Mouse (Mus musculus) kidney, postnatal 10 days (tissue): ENCODE measurements at regions not wholly inside any gene's neighbourhood (a gene's known extent, or its start where the extent isn't known, plus 50 kb on each side); places are given as distances from the start of the nearest gene placed in this dataset.

Experiments
- DNase-seq: peaks from one replicate; pipeline ENCODE4 v3.0.0; 2021; ENCODE audit warnings: mixed read lengths

- DNase-seq, result no peak
Measured at GRCm38 (mm10) chr4:70952671-70953070, 417.9 kb upstream of the Megf9 start.

- DNase-seq, result no peak
Measured at GRCm38 (mm10) chr4:70940146-70940545, 405.4 kb upstream of the Megf9 start.

DNA sequence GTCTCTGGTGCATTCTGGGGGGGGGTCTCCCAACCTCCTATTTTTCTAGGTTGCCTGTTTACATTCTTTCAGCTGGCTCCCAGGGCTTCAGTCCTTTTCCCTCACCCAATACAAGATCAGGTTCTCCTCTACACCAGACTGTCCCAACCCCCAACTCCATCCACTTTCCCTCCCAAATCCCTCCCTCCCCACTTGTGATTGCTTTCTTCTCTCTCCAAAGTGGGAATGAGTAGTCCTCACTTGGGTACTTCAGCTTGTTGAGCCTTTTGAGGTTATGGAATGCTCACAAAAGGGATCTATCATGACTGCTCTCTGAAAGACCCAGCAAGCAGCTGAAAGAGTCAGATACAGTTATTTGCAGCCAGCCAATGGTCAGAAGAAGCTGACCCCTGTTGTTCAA lies 399.3 kb upstream of the Megf9 start:
- DNase-seq, result no peak

DNA sequence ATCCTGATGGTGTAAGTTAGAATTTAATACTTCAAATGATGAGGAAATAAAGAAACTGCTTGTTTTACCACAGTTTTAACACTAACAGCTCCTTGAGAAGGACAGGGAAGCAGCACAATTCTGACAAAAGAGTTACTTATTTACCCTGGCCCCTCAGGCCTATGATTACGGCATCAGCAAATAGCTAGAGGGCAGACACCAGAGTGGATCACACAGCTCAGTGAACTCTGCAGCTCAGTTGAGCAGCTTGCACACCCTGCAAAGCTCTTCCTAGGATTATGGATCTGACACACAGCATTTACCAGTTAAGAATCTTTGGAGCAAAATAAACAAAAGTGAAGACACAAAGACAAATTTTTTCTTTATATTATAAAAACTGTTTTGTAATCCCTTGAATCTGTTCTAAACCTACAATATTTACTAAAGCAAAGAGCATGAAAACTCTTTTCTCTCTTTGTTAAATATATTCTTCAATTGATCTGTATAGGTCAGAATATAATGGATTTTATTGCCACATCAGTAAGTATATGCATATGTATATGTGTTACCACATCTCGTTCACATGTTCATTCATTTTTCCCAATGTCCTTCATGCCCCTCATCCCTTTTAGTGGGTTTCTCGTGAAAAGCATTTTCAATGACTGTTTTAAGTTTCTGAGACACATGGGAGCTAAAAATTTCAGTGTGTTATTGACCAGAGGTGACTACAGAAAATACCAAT lies 387.3 kb upstream of the Megf9 start:
- peak; percentile 9 for DNase-seq

DNA sequence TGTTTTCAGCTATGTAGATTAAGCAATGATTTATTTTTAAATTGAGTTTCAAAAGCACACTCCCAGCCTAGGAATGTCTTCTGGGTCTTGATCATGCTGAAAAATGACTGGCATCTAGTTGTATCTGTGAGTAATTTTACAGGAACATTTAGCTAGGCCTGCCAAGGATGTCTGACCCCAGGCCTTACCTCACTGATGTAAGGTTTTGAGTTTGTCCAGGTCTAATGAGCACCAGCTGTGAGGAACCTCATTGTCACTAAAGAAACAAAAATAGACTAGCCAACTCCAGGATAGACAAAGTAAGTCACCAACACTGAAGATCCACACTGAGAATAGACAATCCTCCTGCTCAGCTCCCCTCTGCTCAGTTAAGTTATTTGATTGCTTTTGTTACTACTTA lies 379.8 kb upstream of the Megf9 start:
- DNase-seq, result no peak

DNA sequence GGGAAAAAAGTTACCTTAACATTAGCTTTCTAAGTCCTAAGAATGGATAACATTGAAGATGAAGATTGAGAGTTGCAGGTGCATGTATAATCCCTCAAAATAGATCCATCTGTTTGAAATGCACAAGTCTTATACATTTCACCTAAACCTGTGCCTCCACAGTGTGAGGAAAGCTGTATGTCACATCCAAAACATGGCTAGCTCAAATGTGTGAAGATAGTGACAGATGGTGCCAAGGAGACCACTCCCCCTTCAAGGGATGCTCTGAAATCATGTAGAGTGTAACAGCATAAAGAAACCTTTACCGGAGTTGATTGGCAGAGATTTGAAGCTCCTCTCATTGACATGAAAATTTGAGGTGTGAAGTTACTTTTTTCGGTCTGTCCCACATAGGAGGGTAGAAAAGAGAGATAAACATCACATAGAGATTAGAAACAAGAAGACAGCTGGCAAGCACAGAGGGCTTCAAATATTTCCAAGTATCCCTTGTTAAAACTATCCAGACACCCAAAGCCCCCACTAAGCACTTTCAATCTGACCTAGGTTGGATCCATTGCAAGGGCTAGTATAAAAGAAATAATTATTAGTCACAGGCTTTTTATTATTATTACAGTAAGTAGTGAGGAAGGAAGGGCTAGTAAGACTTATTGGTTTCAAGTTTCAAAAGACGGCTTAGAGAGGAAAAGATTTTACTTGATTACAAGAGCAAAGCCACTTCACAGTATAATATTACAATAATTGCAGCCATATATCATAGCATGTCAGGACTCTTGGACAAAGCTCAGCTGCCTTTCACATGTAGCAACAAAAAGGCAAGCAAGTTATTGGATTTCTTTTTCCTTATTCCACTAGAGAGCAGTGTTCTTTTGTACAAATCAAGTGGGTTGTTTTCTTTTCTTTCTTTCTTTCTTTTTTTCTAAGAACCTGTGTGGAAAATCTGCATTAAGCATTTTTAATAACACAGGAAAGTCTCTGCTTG lies 372.3 kb upstream of the Megf9 start:
- DNase-seq, result no peak
